Mouse (Mus musculus): ENCODE data around the gene Adamtsl3. TPM values are rescaled to one million over a fixed set of nuclear protein-coding genes. Genes with fewer than 3 reads are reported as not detected.

Adamtsl3 gene
- polyA plus RNA-seq, 1 experiment = 33.1 TPM

GRCm38 (mm10) chr7:82483426-82483825 lies 147.9 kb downstream of the Adamtsl3 start:
- Histone ChIP-seq H3K27ac (ENCODE audit: insufficient read depth, low read length) (no peak overlapping the region), H3K4me1 (ENCODE audit: control insufficient read depth, insufficient read depth, low read length) (no peaks in the 10 kb centered on the region), H3K4me3 (ENCODE audit: insufficient read depth, low read length) (no peak overlapping the region)
- no peak for TF ChIP-seq POLR2A (IDR thresholded peaks at IDR 0.05; ENCODE audit: low read depth, low read length)
- no peak for TF ChIP-seq CTCF (IDR thresholded peaks at IDR 0.05; ENCODE audit: borderline replicate concordance, insufficient read depth, low read length)

GRCm38 (mm10) chr7:82484834-82485233 lies 149.3 kb downstream of the Adamtsl3 start:
- no peak overlapping the region for H3K4me3 ChIP-seq (ENCODE audit: insufficient read depth, low read length)
- no peak overlapping the region for H3K27ac ChIP-seq (ENCODE audit: insufficient read depth, low read length)
- TF ChIP-seq POLR2A (IDR thresholded peaks at IDR 0.05; ENCODE audit: low read depth, low read length) = no peak
- no peak for TF ChIP-seq CTCF (IDR thresholded peaks at IDR 0.05; ENCODE audit: borderline replicate concordance, insufficient read depth, low read length)
- H3K4me1 ChIP-seq (ENCODE audit: control insufficient read depth, insufficient read depth, low read length) = no peaks in the 10 kb centered on the region

GRCm38 (mm10) chr7:82485344-82485954 lies 150.0 kb downstream of the Adamtsl3 start:
- no peak for TF ChIP-seq CTCF (IDR thresholded peaks at IDR 0.05; ENCODE audit: borderline replicate concordance, insufficient read depth, low read length)
- TF ChIP-seq POLR2A (IDR thresholded peaks at IDR 0.05; ENCODE audit: low read depth, low read length) = no peak
- H3K4me3 ChIP-seq (ENCODE audit: insufficient read depth, low read length) = no peak overlapping the region
- H3K4me1 ChIP-seq (ENCODE audit: control insufficient read depth, insufficient read depth, low read length) = no peaks in the 10 kb centered on the region
- H3K27ac ChIP-seq (ENCODE audit: insufficient read depth, low read length) = no peak overlapping the region

GRCm38 (mm10) chr7:82491018-82491417 lies 155.5 kb downstream of the Adamtsl3 start:
- H3K4me1 ChIP-seq (ENCODE audit: control insufficient read depth, insufficient read depth, low read length) = no peaks in the 10 kb centered on the region
- TF ChIP-seq POLR2A (IDR thresholded peaks at IDR 0.05; ENCODE audit: low read depth, low read length) (no peak), CTCF (IDR thresholded peaks at IDR 0.05; ENCODE audit: borderline replicate concordance, insufficient read depth, low read length) (no peak)
- H3K27ac ChIP-seq (ENCODE audit: insufficient read depth, low read length) = no peak overlapping the region
- H3K4me3 ChIP-seq (ENCODE audit: insufficient read depth, low read length) = no peak overlapping the region

GRCm38 (mm10) chr7:82492881-82493280 lies 157.4 kb downstream of the Adamtsl3 start:
- H3K4me3 ChIP-seq (ENCODE audit: insufficient read depth, low read length) = no peak overlapping the region
- H3K4me1 ChIP-seq (ENCODE audit: control insufficient read depth, insufficient read depth, low read length) = no peaks in the 10 kb centered on the region
- no peak for TF ChIP-seq POLR2A (IDR thresholded peaks at IDR 0.05; ENCODE audit: low read depth, low read length)
- TF ChIP-seq CTCF (IDR thresholded peaks at IDR 0.05; ENCODE audit: borderline replicate concordance, insufficient read depth, low read length) = no peak
- no peak overlapping the region for H3K27ac ChIP-seq (ENCODE audit: insufficient read depth, low read length)

- no peak overlapping the region for H3K4me3 ChIP-seq (ENCODE audit: insufficient read depth, low read length)
- H3K27ac ChIP-seq (ENCODE audit: insufficient read depth, low read length) = no peak overlapping the region
- TF ChIP-seq POLR2A (IDR thresholded peaks at IDR 0.05; ENCODE audit: low read depth, low read length) = no peak
- no peak for TF ChIP-seq CTCF (IDR thresholded peaks at IDR 0.05; ENCODE audit: borderline replicate concordance, insufficient read depth, low read length)
- no peaks in the 10 kb centered on the region for H3K4me1 ChIP-seq (ENCODE audit: control insufficient read depth, insufficient read depth, low read length)
Measured at GRCm38 (mm10) chr7:82494220-82494619, 158.7 kb downstream of the Adamtsl3 start.

GRCm38 (mm10) chr7:82497064-82497463 lies 161.6 kb downstream of the Adamtsl3 start:
- H3K4me1 ChIP-seq (ENCODE audit: control insufficient read depth, insufficient read depth, low read length) = no peaks in the 10 kb centered on the region
- no peak overlapping the region for H3K27ac ChIP-seq (ENCODE audit: insufficient read depth, low read length)
- H3K4me3 ChIP-seq (ENCODE audit: insufficient read depth, low read length) = no peak overlapping the region
- no peak for TF ChIP-seq POLR2A (IDR thresholded peaks at IDR 0.05; ENCODE audit: low read depth, low read length)
- TF ChIP-seq CTCF (IDR thresholded peaks at IDR 0.05; ENCODE audit: borderline replicate concordance, insufficient read depth, low read length) = no peak

GRCm38 (mm10) chr7:82501306-82501705 lies 165.8 kb downstream of the Adamtsl3 start:
- no peaks in the 10 kb centered on the region for H3K4me1 ChIP-seq (ENCODE audit: control insufficient read depth, insufficient read depth, low read length)
- TF ChIP-seq CTCF (IDR thresholded peaks at IDR 0.05; ENCODE audit: borderline replicate concordance, insufficient read depth, low read length) (no peak), POLR2A (IDR thresholded peaks at IDR 0.05; ENCODE audit: low read depth, low read length) (no peak)
- H3K27ac ChIP-seq (ENCODE audit: insufficient read depth, low read length) = no peak overlapping the region
- no peak overlapping the region for H3K4me3 ChIP-seq (ENCODE audit: insufficient read depth, low read length)

GRCm38 (mm10) chr7:82502511-82502910 lies 167.0 kb downstream of the Adamtsl3 start:
- Histone ChIP-seq H3K4me3 (ENCODE audit: insufficient read depth, low read length) (no peak overlapping the region), H3K27ac (ENCODE audit: insufficient read depth, low read length) (no peak overlapping the region), H3K4me1 (ENCODE audit: control insufficient read depth, insufficient read depth, low read length) (no peaks in the 10 kb centered on the region)
- no peak for TF ChIP-seq POLR2A (IDR thresholded peaks at IDR 0.05; ENCODE audit: low read depth, low read length)
- no peak for TF ChIP-seq CTCF (IDR thresholded peaks at IDR 0.05; ENCODE audit: borderline replicate concordance, insufficient read depth, low read length)

- H3K4me1 ChIP-seq (ENCODE audit: control insufficient read depth, insufficient read depth, low read length) = no peaks in the 10 kb centered on the region
- TF ChIP-seq CTCF (IDR thresholded peaks at IDR 0.05; ENCODE audit: borderline replicate concordance, insufficient read depth, low read length) (peak; percentile 63; the same call in 1 of the 2 replicates), POLR2A (IDR thresholded peaks at IDR 0.05; ENCODE audit: low read depth, low read length) (no peak)
- no peak overlapping the region for H3K4me3 ChIP-seq (ENCODE audit: insufficient read depth, low read length)
- H3K27ac ChIP-seq (ENCODE audit: insufficient read depth, low read length) = no peak overlapping the region
Measured at GRCm38 (mm10) chr7:82504101-82504500, 168.6 kb downstream of the Adamtsl3 start.
